Mouse (Mus musculus) gastrocnemius, postnatal 4 days (tissue): ENCODE measurements around the gene Tbkbp1. TPM values are rescaled to one million over a fixed set of nuclear protein-coding genes. Genes with fewer than 3 reads are reported as not detected.

Source experiments
- microRNA-seq: library from miRNA; unstranded; fragments of <30 nt; microRNA quantifications from one replicate; pipeline ENCODE4 v1.2.0, GENCODE M21; 2021
- total RNA-seq, 2 experiments: library from RNA; stranded (reverse); gene quantifications; 2 replicates each; pipeline ENCODE4 v1.2.3; 2021

The Tbkbp1 gene
- total RNA-seq, 2 experiments from 2014 or later: 12.4 to 12.9 TPM

Small RNAs within 50 kb of the gene (microRNA-seq; reads per million reads assigned to microRNA genes)
- not detected for gene Mir7235

Other genes starting within 250 kb of the Tbkbp1 start
- 10 to 100 TPM; 39.2 to 45.1 TPM for gene Cdk5rap3, start 235.0 kb downstream of the Tbkbp1 start, total RNA-seq
- gene Prr15l, start 223.4 kb downstream of the Tbkbp1 start, total RNA-seq: not detected
- gene Pnpo, start 207.5 kb downstream of the Tbkbp1 start, total RNA-seq: 1 to 10 TPM; 8.2 to 8.3 TPM
- gene Sp2, start 168.5 kb downstream of the Tbkbp1 start, total RNA-seq: 10 to 100 TPM; 15.1 to 16.5 TPM
- gene Sp6, start 138.1 kb downstream of the Tbkbp1 start, total RNA-seq: under 1 TPM; 0.27 to 0.34 TPM
- gene Scrn2, start 121.6 kb downstream of the Tbkbp1 start, total RNA-seq: 10 to 100 TPM; 12.2 to 15.8 TPM
- under 1 TPM in 1 of 2 experiments, not detected in 1; 0.47 TPM for gene Lrrc46, start 110.1 kb downstream of the Tbkbp1 start, total RNA-seq
- 10 to 100 TPM; 56.4 to 59.2 TPM for gene Mrpl10, start 109.9 kb downstream of the Tbkbp1 start, total RNA-seq
- 1 to 10 TPM; 5.7 to 6.8 TPM for gene Osbpl7, start 100.9 kb downstream of the Tbkbp1 start, total RNA-seq
- 1 to 10 TPM in 1 of 2 experiments, under 1 TPM in 1; 0.98 to 1.4 TPM for gene Tbx21, start 36.2 kb downstream of the Tbkbp1 start, total RNA-seq
- gene Kpnb1, start 36.4 kb upstream of the Tbkbp1 start, total RNA-seq: 100 to 1,000 TPM; 117 to 121 TPM
- gene Npepps, start 129.1 kb upstream of the Tbkbp1 start, total RNA-seq: 10 to 100 TPM; 75.8 to 80.0 TPM
- gene Mrpl45, start 164.2 kb upstream of the Tbkbp1 start, total RNA-seq: 10 to 100 TPM; 25.9 to 31.0 TPM
- gene Gpr179, start 200.6 kb upstream of the Tbkbp1 start, total RNA-seq: under 1 TPM; 0.22 to 0.29 TPM
- gene Socs7, start 211.1 kb upstream of the Tbkbp1 start, total RNA-seq: 10 to 100 TPM; 33.4 to 34.5 TPM